Mouse (Mus musculus): ENCODE data around the gene Emg1. TPM values are rescaled to one million over a fixed set of nuclear protein-coding genes. Genes with fewer than 3 reads are reported as not detected.

The Emg1 gene
- total RNA-seq, 2 experiments from 2014 or later = 42.9 to 48.8 TPM

DNA sequence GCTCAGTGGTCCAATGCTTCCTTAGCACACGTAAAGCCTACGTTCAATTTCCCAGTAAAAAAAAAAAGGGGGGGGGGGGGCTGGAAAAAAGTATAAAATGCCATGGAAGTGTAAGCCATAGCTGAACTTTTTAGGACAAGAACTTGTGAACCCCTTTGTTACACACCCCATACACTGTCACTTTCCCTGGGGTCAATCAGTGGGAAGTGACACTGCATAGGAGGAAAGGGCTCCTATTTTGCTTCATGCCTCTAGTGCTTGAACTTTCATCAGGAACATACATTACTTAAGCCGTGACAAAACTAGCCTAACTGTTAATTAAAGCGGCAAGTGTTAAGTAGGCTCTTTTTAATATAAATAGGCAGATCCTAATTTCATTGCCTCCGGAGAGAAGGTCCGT, 50.0 kb downstream of the Emg1 start:
- no peak for DNase-seq (ENCODE audit: low spot score in 2 of 2)
- intact Hi-C loops (cut with DNase I) = loop anchor here (2.0 to 5.0 kb wide), 3 partner anchors 40 to 95 kb away; partner anchors contain the start of genes Atn1, Emg1, Gm45234 and Phb2

DNA sequence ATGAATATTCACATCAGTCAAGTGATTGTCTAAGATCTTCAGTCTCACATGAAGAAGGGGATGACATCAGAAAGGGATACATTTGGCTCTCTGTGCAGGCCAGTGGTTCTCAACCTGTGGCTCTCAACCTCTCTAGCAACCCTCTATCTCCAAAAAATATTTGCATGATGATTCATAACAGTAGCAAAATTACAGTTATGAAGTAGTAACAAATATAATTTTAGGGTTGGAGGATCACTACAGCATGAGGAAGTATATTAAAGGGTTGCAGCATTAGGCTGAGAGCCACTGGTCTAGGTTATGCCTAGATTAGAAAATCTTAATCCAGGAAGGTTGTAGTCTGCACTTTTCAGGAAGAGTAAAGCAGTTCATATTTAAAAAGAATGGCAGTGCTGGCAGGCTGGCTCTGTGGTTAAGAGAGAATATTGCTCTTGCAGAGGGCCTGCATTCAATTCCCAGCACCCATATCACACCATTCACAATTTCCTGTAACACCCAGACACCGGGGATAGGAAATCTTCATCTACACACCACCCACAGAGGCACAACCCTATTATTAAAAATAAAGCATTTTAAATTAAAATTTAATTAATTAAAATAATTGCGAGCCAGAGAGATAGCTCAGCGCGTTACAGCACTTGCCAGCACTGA, 50.7 kb downstream of the Emg1 start:
- intact Hi-C loops (cut with DNase I) = loop anchor here (5.0 kb wide), 2 partner anchors 41 to 96 kb away; partner anchors contain the start of genes Atn1 and Gm45234

DNA sequence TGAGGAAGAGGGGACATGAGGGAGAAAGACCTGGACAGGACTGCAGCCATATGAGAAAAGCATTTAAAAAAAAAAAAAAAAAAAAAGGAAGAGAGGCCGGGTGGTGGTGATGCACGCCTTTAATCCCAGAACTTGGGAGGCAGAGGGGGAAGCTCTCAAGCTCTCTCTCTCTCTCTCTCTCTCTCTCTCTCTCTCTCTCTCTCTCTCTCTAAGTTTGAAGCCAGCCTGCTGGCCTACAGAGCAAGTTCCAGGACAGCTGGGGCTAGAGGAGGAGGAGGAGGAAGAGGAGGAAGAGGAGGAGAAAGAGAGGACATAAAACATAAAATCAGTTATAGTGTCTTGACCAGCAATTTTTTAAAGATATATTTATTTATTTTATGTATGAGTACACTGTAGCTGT, 53.9 kb downstream of the Emg1 start:
- intact Hi-C loops (cut with DNase I) = no loop called here
- DNase-seq (ENCODE audit: low spot score in 2 of 2) = no peak

More for the DNA sequence above, 50.7 kb downstream of the Emg1 start:
- no peak for DNase-seq (ENCODE audit: low spot score in 2 of 2)

DNA sequence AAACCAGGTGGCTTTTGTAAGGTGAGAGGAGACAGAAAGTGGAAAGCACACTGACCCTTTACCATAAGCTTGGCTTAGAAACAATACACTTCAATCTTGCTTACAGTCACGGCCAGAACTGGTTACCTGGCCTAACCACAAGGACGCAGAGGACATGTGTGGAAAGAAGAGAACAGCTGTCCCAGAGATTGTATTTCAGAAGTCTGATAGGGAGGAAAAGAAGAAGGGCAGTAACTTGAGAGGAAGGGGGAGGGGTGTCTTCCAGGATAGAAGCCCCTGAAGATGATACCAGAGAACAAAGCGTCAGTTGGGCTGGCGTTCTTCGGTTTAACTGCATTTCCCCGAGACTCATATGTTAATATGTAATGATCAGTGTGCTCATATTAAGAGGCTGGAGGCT, 56.1 kb downstream of the Emg1 start:
- intact Hi-C loops (cut with DNase I) = no loop called here
- DNase-seq (ENCODE audit: low spot score in 2 of 2) = no peak

Small RNA genes within 50 kb of the gene (microRNA-seq; reads per million reads assigned to microRNA genes)
- gene Mir141 = 0 to 1.2 reads per million in 2 experiments
- 12.4 to 15.8 reads per million in 2 experiments for gene Mir200c

Other genes with a start within 250 kb of the Emg1 start
- 100 to 1,000 TPM; 384 to 400 TPM for gene Clstn3, start 247.4 kb downstream of the Emg1 start, total RNA-seq (2021)
- under 1 TPM; 0.11 to 0.32 TPM for gene C1rl, start 219.1 kb downstream of the Emg1 start, total RNA-seq (2021)
- gene C1ra, start 199.8 kb downstream of the Emg1 start, total RNA-seq (2021) = 1 to 10 TPM; 1.1 TPM
- 1 to 10 TPM; 1.4 to 1.5 TPM for gene C1s1, start 169.8 kb downstream of the Emg1 start, total RNA-seq (2021)
- under 1 TPM in 1 of 2 experiments, not detected in 1; 0.28 TPM for gene C1rb, start 141.9 kb downstream of the Emg1 start, total RNA-seq (2021)
- under 1 TPM; 0.14 to 0.16 TPM for gene C1s2, start 76.1 kb downstream of the Emg1 start, total RNA-seq (2021)
- 10 to 100 TPM; 22.4 to 31.2 TPM for gene Lpcat3, start 49.2 kb downstream of the Emg1 start, total RNA-seq (2021)
- 100 to 1,000 TPM; 112 to 120 TPM for gene Phb2, start 158 bp upstream of the Emg1 start, total RNA-seq (2021)
- gene Ptpn6, start 26.5 kb upstream of the Emg1 start, total RNA-seq (2021) = 1 to 10 TPM; 3.1 to 4.5 TPM
- 100 to 1,000 TPM; 315 to 349 TPM for gene Grcc10, start 29.2 kb upstream of the Emg1 start, total RNA-seq (2021)
- not detected for gene Gm45234, start 43.8 kb upstream of the Emg1 start, total RNA-seq (2021)
- gene Atn1, start 44.3 kb upstream of the Emg1 start, total RNA-seq (2021) = 100 to 1,000 TPM; 154 to 162 TPM
- 1,000 to 10,000 TPM in 1 of 2 experiments, 100 to 1,000 TPM in 1; 999 to 1,002 TPM for gene Eno2, start 57.5 kb upstream of the Emg1 start, total RNA-seq (2021)
- 1 to 10 TPM; 1.5 to 1.9 TPM for gene Lrrc23, start 67.5 kb upstream of the Emg1 start, total RNA-seq (2021)
- 1 to 10 TPM; 4.4 to 5.2 TPM for gene Spsb2, start 96.5 kb upstream of the Emg1 start, total RNA-seq (2021)
- gene Tpi1, start 102.1 kb upstream of the Emg1 start, total RNA-seq (2021) = 100 to 1,000 TPM; 739 to 808 TPM
- gene Usp5, start 117.3 kb upstream of the Emg1 start, total RNA-seq (2021) = 100 to 1,000 TPM; 176 to 177 TPM
- 1 to 10 TPM in 1 of 2 experiments, under 1 TPM in 1; 0.50 to 1.1 TPM for gene Cdca3, start 117.4 kb upstream of the Emg1 start, total RNA-seq (2021)
- gene Gnb3, start 128.1 kb upstream of the Emg1 start, total RNA-seq (2021) = under 1 TPM in 1 of 2 experiments, not detected in 1; 0.18 TPM
- gene P3h3, start 145.6 kb upstream of the Emg1 start, total RNA-seq (2021) = 10 to 100 TPM; 21.9 to 25.7 TPM
- gene Gpr162, start 151.8 kb upstream of the Emg1 start, total RNA-seq (2021) = 100 to 1,000 TPM; 207 to 229 TPM
- 1 to 10 TPM; 2.8 to 8.7 TPM for gene Cd4, start 176.0 kb upstream of the Emg1 start, total RNA-seq (2021)
- 1 to 10 TPM; 2.9 to 3.6 TPM for gene Lag3, start 199.5 kb upstream of the Emg1 start, total RNA-seq (2021)
- 1,000 to 10,000 TPM in 1 of 2 experiments, 100 to 1,000 TPM in 1; 954 to 1,041 TPM for gene Ptms, start 207.9 kb upstream of the Emg1 start, total RNA-seq (2021)
- 100 to 1,000 TPM; 648 to 675 TPM for gene Mlf2, start 219.2 kb upstream of the Emg1 start, total RNA-seq (2021)